16 mouse cellular contexts compared by ENCODE assay signal in genomic region chr19:4095802-4096201, GRCm38 (mm10). TPM values are rescaled to one million over a fixed set of nuclear protein-coding genes. Genes with fewer than 3 reads are reported as not detected.
A peak's percentile ranks its signal among the peaks of the same experiment; 100 is the strongest.
DNase-seq lines count a peak whose midpoint lies in the region; ATAC-seq and TF ChIP-seq lines count a peak whose summit lies in the region.
"Had no signal": no experiment of that assay in that cellular context is flagged by ENCODE, and none has a peak within 500 bp of the region (broad histone marks: within the 10 kb centered on the region; RNA-seq: fewer than 3 reads in every experiment).

No protein-coding gene starts in this region.

- H3K4me2 ChIP-seq in lung, embryonic 14.5 days = peak overlapping the region; percentile 79
- H3K4me2 ChIP-seq in liver, embryonic 14.5 days (ENCODE audit: low read depth) = peak overlapping the region; percentile 82
- peak overlapping the region; percentile 83 for H3K4me2 ChIP-seq in neural tube, embryonic 14.5 days (ENCODE audit: low read depth, low read length)

- H3K9ac ChIP-seq in lung, embryonic 14.5 days = no peak overlapping the region
- no peak overlapping the region for H3K9ac ChIP-seq in liver, embryonic 14.5 days (replicated peaks)
- no peak overlapping the region for H3K9ac ChIP-seq in neural tube, embryonic 14.5 days (replicated peaks; ENCODE audit: low read depth, low read length)

- WGBS in heart, embryonic 10.5 days = 65% methylated on average over 3 of the region's 3 CpGs
- 60% methylated on average over 3 of the region's 3 CpGs for WGBS in lung, embryonic 14.5 days
- 65% methylated on average over 3 of the region's 3 CpGs for WGBS in liver, embryonic 14.5 days (ENCODE audit: insufficient replicate concordance)
- 65% methylated on average over 3 of the region's 3 CpGs for WGBS in neural tube, embryonic 14.5 days
- WGBS in embryonic facial prominence, embryonic 10.5 days = 69% methylated on average over 3 of the region's 3 CpGs

- no peaks in the 10 kb centered on the region for H3K9me3 ChIP-seq in heart, embryonic 10.5 days
- H3K9me3 ChIP-seq in lung, embryonic 14.5 days (ENCODE audit: low read depth, low read length) = no peaks in the 10 kb centered on the region
- no peaks in the 10 kb centered on the region for H3K9me3 ChIP-seq in liver, embryonic 14.5 days (ENCODE audit: control insufficient read depth, low read length)
- H3K9me3 ChIP-seq in neural tube, embryonic 14.5 days (ENCODE audit: control insufficient read depth, low read length) = no peaks in the 10 kb centered on the region
- H3K9me3 ChIP-seq in embryonic facial prominence, embryonic 10.5 days = no peaks in the 10 kb centered on the region
- H3K9me3 ChIP-seq: G1E had no signal

- ATAC-seq in lung, embryonic 14.5 days (ENCODE audit: insufficient read depth) = no peak
- ATAC-seq in liver, embryonic 14.5 days (ENCODE audit: insufficient read depth) = no peak
- no peak for ATAC-seq in neural tube, embryonic 14.5 days (ENCODE audit: low read depth)

- TF ChIP-seq CTCF in lung, embryonic 14.5 days (IDR thresholded peaks at IDR 0.05; ENCODE audit: low read depth) = no peak
- TF ChIP-seq CTCF in liver, embryonic 14.5 days (IDR thresholded peaks at IDR 0.05; ENCODE audit: low read depth) = no peak

- peaks cover 45% of the 10 kb centered on the region for H3K4me1 ChIP-seq in heart, embryonic 10.5 days
- peaks cover 12% of the 10 kb centered on the region; the same call in 1 of the 2 replicates for H3K4me1 ChIP-seq in lung, embryonic 14.5 days (ENCODE audit: insufficient read depth)
- peaks cover 27 to 29% of the 10 kb centered on the region in 2 experiments for H3K4me1 ChIP-seq in liver, embryonic 14.5 days (replicated peaks; ENCODE audit: control insufficient read depth in 2 of 2, insufficient read depth in 2 of 2, low read length in 1 of 2)
- H3K4me1 ChIP-seq in neural tube, embryonic 14.5 days (ENCODE audit: control insufficient read depth, insufficient read depth, low read length) = peaks cover 25% of the 10 kb centered on the region
- H3K4me1 ChIP-seq in embryonic facial prominence, embryonic 10.5 days = peaks cover 48% of the 10 kb centered on the region

- no peak for TF ChIP-seq EP300 in liver, embryonic 14.5 days (IDR thresholded peaks at IDR 0.05; ENCODE audit: low read depth)

- H3K36me3 ChIP-seq in heart, embryonic 10.5 days = 0 out of 2 replicates have a peak, but pooled peaks cover 2% of the 10 kb centered on the region
- H3K36me3 ChIP-seq in lung, embryonic 14.5 days (ENCODE audit: insufficient read depth) = no peaks in the 10 kb centered on the region
- no peaks in the 10 kb centered on the region for H3K36me3 ChIP-seq in liver, embryonic 14.5 days (replicated peaks; ENCODE audit: control insufficient read depth, insufficient read depth, low read depth)
- H3K36me3 ChIP-seq in neural tube, embryonic 14.5 days (ENCODE audit: control insufficient read depth, insufficient read depth, low read length) = no peaks in the 10 kb centered on the region
- no peaks in the 10 kb centered on the region for H3K36me3 ChIP-seq in embryonic facial prominence, embryonic 10.5 days (replicated peaks)

- H3K27me3 ChIP-seq in heart, embryonic 10.5 days (ENCODE audit: insufficient read depth, poor library complexity, severe bottlenecking) = peaks cover 7% of the 10 kb centered on the region
- H3K27me3 ChIP-seq in lung, embryonic 14.5 days (ENCODE audit: insufficient read depth, low read length) = peaks cover 16% of the 10 kb centered on the region
- peaks cover 9% of the 10 kb centered on the region for H3K27me3 ChIP-seq in liver, embryonic 14.5 days (ENCODE audit: control insufficient read depth, insufficient read depth, low read length)
- no peaks in the 10 kb centered on the region for H3K27me3 ChIP-seq in neural tube, embryonic 14.5 days (ENCODE audit: control insufficient read depth, insufficient read depth, low read length)
- peaks cover 26% of the 10 kb centered on the region for H3K27me3 ChIP-seq in embryonic facial prominence, embryonic 10.5 days (replicated peaks; ENCODE audit: low read depth, poor library complexity, severe bottlenecking)

- no peak overlapping the region for H3K27ac ChIP-seq in heart, embryonic 10.5 days
- H3K27ac ChIP-seq in lung, embryonic 14.5 days (ENCODE audit: low read depth) = no peak overlapping the region
- H3K27ac ChIP-seq in liver, embryonic 14.5 days = no peak overlapping the region
- H3K27ac ChIP-seq in neural tube, embryonic 14.5 days (ENCODE audit: low read depth, low read length) = peak overlapping the region; percentile 85
- H3K27ac ChIP-seq in embryonic facial prominence, embryonic 10.5 days (replicated peaks) = no peak overlapping the region

- DNase-seq in heart, embryonic 10.5 days (ENCODE audit: low spot score) = no peak
- DNase-seq in heart, adult 8-10 months (ENCODE audit: low spot score) = no peak
- DNase-seq in lung, embryonic 14.5 days = no peak
- no peak for DNase-seq in lung, postnatal 25 days (ENCODE audit: low spot score)
- DNase-seq in liver, embryonic 14.5 days (ENCODE audit: low read depth in 3 of 3, low spot score in 3 of 3) = no peak
- no peak for DNase-seq in embryonic facial prominence, embryonic 10.5 days (ENCODE audit: low spot score)
- DNase-seq in cerebellum, adult 11-12 months = no peak
- DNase-seq: adrenal gland, postnatal 36 days; gastrocnemius, postnatal 14 days; right cerebral cortex, postnatal 14 days had no signal

- H3K4me3 ChIP-seq in heart, embryonic 10.5 days = 0 out of 2 replicates have a peak overlapping the region, but pooled peaks have one; percentile 84
- peak overlapping the region; percentile 63; the same call in 1 of the 2 replicates for H3K4me3 ChIP-seq in lung, embryonic 14.5 days (ENCODE audit: low read depth, low read length)
- no peak overlapping the region; a peak in 1 of 4 replicates for H3K4me3 ChIP-seq in liver, embryonic 14.5 days (ENCODE audit: insufficient read depth in 1 of 2, low read depth in 2 of 2, low read length in 2 of 2)
- no peak overlapping the region; the same call in 1 of the 2 replicates for H3K4me3 ChIP-seq in neural tube, embryonic 14.5 days (ENCODE audit: low read depth, low read length)
- H3K4me3 ChIP-seq in embryonic facial prominence, embryonic 10.5 days = no peak overlapping the region

RNA-seq across cellular contexts. Expression of gene Cdk2ap2, which starts 1.2 kb away (rescaled TPM):
- 67.9 and 86.0 TPM in 2 replicates for polyA plus RNA-seq in heart, embryonic 10.5 days (2016; fragmentation: Nextera tagmentation; extraction: Ambion mirVana)
- total RNA-seq in heart, adult 8-10 months (2022) = 10 to 100 TPM; 33.6 to 43.4 (median 39.5) TPM
- 76.6 and 76.8 TPM in 2 replicates for polyA plus RNA-seq in lung, embryonic 14.5 days (2014; fragmentation: Nextera tagmentation; extraction: Ambion mirVana)
- 52.5 and 64.8 TPM in 2 replicates for polyA plus RNA-seq in liver, embryonic 14.5 days (2012; rRNA removed)
- polyA plus RNA-seq in liver, embryonic 14.5 days (2014; fragmentation: Nextera tagmentation; extraction: Ambion mirVana) = 99.9 and 101 TPM in 2 replicates
- polyA plus RNA-seq in neural tube, embryonic 14.5 days (2014; fragmentation: Nextera tagmentation; extraction: Ambion mirVana) = 78.3 and 81.1 TPM in 2 replicates
- polyA plus RNA-seq in embryonic facial prominence, embryonic 10.5 days (2016; fragmentation: Nextera tagmentation; extraction: Ambion mirVana) = 77.2 and 80.2 TPM in 2 replicates

RNA-seq across cellular contexts. Expression of gene Pitpnm1, which starts 4.0 kb away (rescaled TPM):
- polyA plus RNA-seq in heart, embryonic 10.5 days (2016; fragmentation: Nextera tagmentation; extraction: Ambion mirVana) = 14.3 and 21.2 TPM in 2 replicates
- total RNA-seq in heart, adult 8-10 months (2022) = 10 to 100 TPM; 17.0 to 22.1 (median 18.3) TPM
- 5.5 and 7.3 TPM in 2 replicates for polyA plus RNA-seq in lung, embryonic 14.5 days (2014; fragmentation: Nextera tagmentation; extraction: Ambion mirVana)
- polyA plus RNA-seq in liver, embryonic 14.5 days (2012; rRNA removed) = 6.1 and 7.1 TPM in 2 replicates
- 3.4 TPM in 2 replicates for polyA plus RNA-seq in liver, embryonic 14.5 days (2014; fragmentation: Nextera tagmentation; extraction: Ambion mirVana)
- polyA plus RNA-seq in neural tube, embryonic 14.5 days (2014; fragmentation: Nextera tagmentation; extraction: Ambion mirVana) = 65.1 and 76.5 TPM in 2 replicates
- 9.9 and 11.0 TPM in 2 replicates for polyA plus RNA-seq in embryonic facial prominence, embryonic 10.5 days (2016; fragmentation: Nextera tagmentation; extraction: Ambion mirVana)

RNA-seq across cellular contexts. Expression of gene Cabp2, which starts 14.4 kb away (rescaled TPM):
- not detected in 2 replicates for polyA plus RNA-seq in heart, embryonic 10.5 days (2016; fragmentation: Nextera tagmentation; extraction: Ambion mirVana)
- total RNA-seq in heart, adult 8-10 months (2022) = not detected
- not detected in 2 replicates for polyA plus RNA-seq in lung, embryonic 14.5 days (2014; fragmentation: Nextera tagmentation; extraction: Ambion mirVana)
- polyA plus RNA-seq in liver, embryonic 14.5 days (2012; rRNA removed) = 0.16 and 0.17 TPM in 2 replicates
- 0.20 and 0.44 TPM in 2 replicates for polyA plus RNA-seq in liver, embryonic 14.5 days (2014; fragmentation: Nextera tagmentation; extraction: Ambion mirVana)
- not detected in 2 replicates for polyA plus RNA-seq in neural tube, embryonic 14.5 days (2014; fragmentation: Nextera tagmentation; extraction: Ambion mirVana)
- not detected in 2 replicates for polyA plus RNA-seq in embryonic facial prominence, embryonic 10.5 days (2016; fragmentation: Nextera tagmentation; extraction: Ambion mirVana)
- total RNA-seq: adrenal gland, postnatal 36 days; G1E; gastrocnemius, postnatal 14 days; megakaryocyte-erythroid progenitor cell, adult 5-6 weeks had no signal
- polyA plus RNA-seq: G1E; heart, embryonic 16.5 days; large intestine, adult 2 months; lung, embryonic 16.5 days had no signal

RNA-seq across cellular contexts. Expression of gene Aip, which starts 29.9 kb away (rescaled TPM):
- 89.7 and 93.8 TPM in 2 replicates for polyA plus RNA-seq in heart, embryonic 10.5 days (2016; fragmentation: Nextera tagmentation; extraction: Ambion mirVana)
- 10 to 100 TPM; 65.9 to 79.6 (median 70.7) TPM for total RNA-seq in heart, adult 8-10 months (2022)
- 93.5 and 94.5 TPM in 2 replicates for polyA plus RNA-seq in lung, embryonic 14.5 days (2014; fragmentation: Nextera tagmentation; extraction: Ambion mirVana)
- polyA plus RNA-seq in liver, embryonic 14.5 days (2012; rRNA removed) = 28.8 and 33.2 TPM in 2 replicates
- 29.4 TPM in 2 replicates for polyA plus RNA-seq in liver, embryonic 14.5 days (2014; fragmentation: Nextera tagmentation; extraction: Ambion mirVana)
- polyA plus RNA-seq in neural tube, embryonic 14.5 days (2014; fragmentation: Nextera tagmentation; extraction: Ambion mirVana) = 98.8 and 110 TPM in 2 replicates
- 70.9 and 71.1 TPM in 2 replicates for polyA plus RNA-seq in embryonic facial prominence, embryonic 10.5 days (2016; fragmentation: Nextera tagmentation; extraction: Ambion mirVana)

RNA-seq across cellular contexts. Expression of gene Gstp3, which starts 36.4 kb away (rescaled TPM):
- polyA plus RNA-seq in heart, embryonic 10.5 days (2016; fragmentation: Nextera tagmentation; extraction: Ambion mirVana) = 0.37 TPM in 1 of 2 replicates, not detected in the other
- not detected for total RNA-seq in heart, adult 8-10 months (2022)
- polyA plus RNA-seq in lung, embryonic 14.5 days (2014; fragmentation: Nextera tagmentation; extraction: Ambion mirVana) = not detected in 2 replicates
- 78.5 and 87.0 TPM in 2 replicates for polyA plus RNA-seq in liver, embryonic 14.5 days (2012; rRNA removed)
- polyA plus RNA-seq in liver, embryonic 14.5 days (2014; fragmentation: Nextera tagmentation; extraction: Ambion mirVana) = 65.7 and 69.6 TPM in 2 replicates
- not detected in 2 replicates for polyA plus RNA-seq in neural tube, embryonic 14.5 days (2014; fragmentation: Nextera tagmentation; extraction: Ambion mirVana)
- not detected in 2 replicates for polyA plus RNA-seq in embryonic facial prominence, embryonic 10.5 days (2016; fragmentation: Nextera tagmentation; extraction: Ambion mirVana)
- total RNA-seq: gastrocnemius, postnatal 14 days had no signal

Comparison
In these comparisons a context has a peak if more than half of its experiments do, and no peak if none do; other contexts are left out.
1. H3K4me3 ChIP-seq: peak in heart, embryonic 10.5 days (single experiment) and lung, embryonic 14.5 days (single experiment); none in liver, embryonic 14.5 days (0 of 2), neural tube, embryonic 14.5 days (single experiment) and embryonic facial prominence, embryonic 10.5 days (single experiment).
2. Peak in every context shown above with its lines, with median percentiles within 50 percentile points of each other: H3K4me2 ChIP-seq.